Mouse (Mus musculus) lung, postnatal 25 days (tissue): ENCODE data around the gene Ankrd12.

Experiments
- DNase-seq: peaks from one replicate; pipeline ENCODE4 v3.0.0; 2022; ENCODE audit warnings: low spot score

The Ankrd12 gene

GRCm38 (mm10) chr17:65930158-65930826, 146.6 kb downstream of the Ankrd12 start:
- no peak for DNase-seq

- DNase-seq: peak; percentile 82
Observed at GRCm38 (mm10) chr17:65929319-65929978, 147.4 kb downstream of the Ankrd12 start.

- no peak for DNase-seq
Observed at GRCm38 (mm10) chr17:65927077-65927476, 149.8 kb downstream of the Ankrd12 start.

- peak; percentile 59 for DNase-seq
Observed at GRCm38 (mm10) chr17:65924218-65924617, 152.7 kb downstream of the Ankrd12 start.

GRCm38 (mm10) chr17:65921975-65922374, 154.9 kb downstream of the Ankrd12 start:
- no peak for DNase-seq

- no peak for DNase-seq
Observed at GRCm38 (mm10) chr17:65919235-65919634, 157.7 kb downstream of the Ankrd12 start.

- peak; percentile 90 for DNase-seq
Observed at GRCm38 (mm10) chr17:65916135-65916668, 160.7 kb downstream of the Ankrd12 start.
